Mouse (Mus musculus): ENCODE measurements around the gene Arhgef1. TPM values are rescaled to one million over a fixed set of nuclear protein-coding genes. Genes with fewer than 3 reads are reported as not detected.

The Arhgef1 gene
- polyA plus RNA-seq, 1 experiment from 2014 or later, result 131 TPM

- H3K27ac ChIP-seq, result no peak overlapping the region
- H3K9ac ChIP-seq, result no peak overlapping the region
- H3K27me3 ChIP-seq, result no peaks in the 10 kb centered on the region
- H3K36me3 ChIP-seq, result peaks cover 64% of the 10 kb centered on the region
- ATAC-seq (ENCODE audit: low FRiP score, low read depth), result no peak
- no peak overlapping the region for H3K4me3 ChIP-seq
- no peak overlapping the region for H3K4me2 ChIP-seq (replicated peaks)
- H3K4me1 ChIP-seq, result peaks cover 11% of the 10 kb centered on the region
- H3K9me3 ChIP-seq, result no peaks in the 10 kb centered on the region
- 93% methylated on average over 14 of the region's 14 CpGs for WGBS
These were observed 9.8 kb downstream of the Arhgef1 start for GRCm38 (mm10) chr7:24912480-24912879.

- H3K4me3 ChIP-seq, result no peak overlapping the region
- no peak for ATAC-seq (ENCODE audit: low FRiP score, low read depth)
- H3K36me3 ChIP-seq, result peaks cover 72% of the 10 kb centered on the region
These were observed 16.1 kb downstream of the Arhgef1 start for GRCm38 (mm10) chr7:24918763-24919323.

GRCm38 (mm10) chr7:24919728-24920127 is 17.0 kb downstream of the Arhgef1 start:
- ATAC-seq (ENCODE audit: low FRiP score, low read depth), result no peak
- 90% methylated on average over 9 of the region's 9 CpGs for WGBS

More at GRCm38 (mm10) chr7:24918763-24919323, 16.1 kb downstream of the Arhgef1 start:
- Histone ChIP-seq H3K9ac (no peak overlapping the region), H3K4me1 (no peaks in the 10 kb centered on the region), H3K4me2 (replicated peaks) (no peak overlapping the region), H3K27ac (no peak overlapping the region), H3K27me3 (no peaks in the 10 kb centered on the region), H3K9me3 (no peaks in the 10 kb centered on the region)
- WGBS, result 92% methylated on average over 20 of the region's 20 CpGs

DNA sequence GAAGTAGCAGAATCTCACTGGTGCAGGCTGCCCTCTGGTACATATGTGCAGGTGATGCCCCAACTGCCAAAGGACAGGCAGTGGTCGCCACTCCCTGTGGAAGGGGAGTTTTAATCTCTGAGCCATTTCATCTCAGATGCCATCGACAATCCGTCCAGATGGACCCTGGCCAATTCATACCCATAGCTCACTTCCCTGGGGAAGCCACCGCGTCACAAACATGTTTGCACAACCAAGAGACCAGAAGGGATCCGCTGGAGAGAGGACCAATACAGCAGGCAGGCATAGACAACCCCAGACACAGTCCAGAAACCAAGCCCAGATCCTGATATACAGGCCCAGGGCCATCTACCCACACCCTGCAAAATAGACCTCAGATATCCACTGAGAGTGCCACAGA is 27.8 kb downstream of the Arhgef1 start:
- 59% methylated on average over 6 of the region's 6 CpGs for WGBS
- H3K27me3 ChIP-seq, result peaks cover 82% of the 10 kb centered on the region
- ATAC-seq (ENCODE audit: low FRiP score, low read depth), result no peak
- H3K9ac ChIP-seq, result no peak overlapping the region
- H3K4me3 ChIP-seq, result no peak overlapping the region
- H3K9me3 ChIP-seq, result no peaks in the 10 kb centered on the region
- no peak overlapping the region for H3K4me2 ChIP-seq (replicated peaks)
- H3K36me3 ChIP-seq, result peaks cover 23% of the 10 kb centered on the region
- peaks cover 12% of the 10 kb centered on the region for H3K4me1 ChIP-seq
- no peak overlapping the region for H3K27ac ChIP-seq

More at GRCm38 (mm10) chr7:24919728-24920127, 17.0 kb downstream of the Arhgef1 start:
- no peak overlapping the region for H3K4me2 ChIP-seq (replicated peaks)
- H3K9me3 ChIP-seq, result no peaks in the 10 kb centered on the region
- no peak overlapping the region for H3K4me3 ChIP-seq
- H3K27me3 ChIP-seq, result no peaks in the 10 kb centered on the region
- no peak overlapping the region for H3K27ac ChIP-seq
- H3K36me3 ChIP-seq, result peaks cover 81% of the 10 kb centered on the region
- no peak overlapping the region for H3K9ac ChIP-seq
- H3K4me1 ChIP-seq, result no peaks in the 10 kb centered on the region

DNA sequence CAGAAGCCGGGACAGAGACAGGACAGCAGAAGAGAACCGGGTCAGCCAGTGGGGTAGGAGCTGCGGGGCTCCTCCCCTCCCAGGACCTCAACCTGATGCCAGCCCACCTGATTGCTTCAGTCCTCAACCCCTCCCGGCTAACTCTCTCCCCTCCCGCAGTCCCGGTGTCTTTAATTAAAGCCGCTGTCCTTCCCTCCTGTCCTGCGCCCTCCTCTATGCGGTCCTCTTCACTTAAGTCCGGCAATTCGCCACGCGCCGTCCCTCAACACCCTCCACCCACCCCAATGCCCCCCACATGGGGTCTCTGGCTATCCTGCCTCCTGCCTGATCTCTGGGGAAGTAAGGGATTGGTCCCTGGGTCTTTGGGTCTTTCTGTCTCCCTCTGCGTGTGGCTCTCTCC is 28.9 kb downstream of the Arhgef1 start:
- H3K9me3 ChIP-seq, result no peaks in the 10 kb centered on the region
- H3K36me3 ChIP-seq, result peaks cover 11% of the 10 kb centered on the region
- H3K9ac ChIP-seq, result no peak overlapping the region
- H3K4me3 ChIP-seq, result no peak overlapping the region
- WGBS, result 0% methylated on average over 15 of the region's 15 CpGs
- no peak overlapping the region for H3K27ac ChIP-seq
- H3K27me3 ChIP-seq, result peaks cover 94% of the 10 kb centered on the region
- H3K4me2 ChIP-seq (replicated peaks), result no peak overlapping the region
- no peak for ATAC-seq (ENCODE audit: low FRiP score, low read depth)
- H3K4me1 ChIP-seq, result peaks cover 12% of the 10 kb centered on the region

DNA sequence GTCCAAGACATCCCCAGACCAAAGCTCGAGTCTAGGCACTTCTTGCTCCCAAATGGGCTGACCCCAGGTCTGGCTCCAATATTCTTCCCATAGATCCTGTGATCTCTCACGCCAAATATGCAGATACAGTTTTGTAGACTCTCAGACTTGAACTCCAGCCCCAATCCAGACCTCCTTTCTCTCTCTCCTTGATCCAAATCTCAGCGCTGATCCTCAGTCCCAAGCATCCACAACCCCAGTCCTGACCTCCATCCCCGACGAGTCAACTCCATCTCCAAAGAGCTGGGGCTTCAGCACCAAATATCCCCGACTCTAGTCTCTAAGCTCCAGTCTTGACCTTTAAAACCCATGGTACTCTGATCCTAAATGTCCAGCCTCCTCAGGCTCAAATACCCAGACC is 40.9 kb downstream of the Arhgef1 start:
- 2% methylated on average over 6 of the region's 6 CpGs for WGBS
- no peak for ATAC-seq (ENCODE audit: low FRiP score, low read depth)
- H3K9me3 ChIP-seq, result no peaks in the 10 kb centered on the region
- H3K27ac ChIP-seq, result no peak overlapping the region
- peak overlapping the region; percentile 75 for H3K4me2 ChIP-seq (replicated peaks)
- H3K36me3 ChIP-seq, result no peaks in the 10 kb centered on the region
- peaks cover 100% of the 10 kb centered on the region for H3K27me3 ChIP-seq
- H3K9ac ChIP-seq, result no peak overlapping the region
- H3K4me1 ChIP-seq, result 0 out of 2 replicates have a peak, but pooled peaks cover 9% of the 10 kb centered on the region
- H3K4me3 ChIP-seq, result peak overlapping the region; percentile 44

DNA sequence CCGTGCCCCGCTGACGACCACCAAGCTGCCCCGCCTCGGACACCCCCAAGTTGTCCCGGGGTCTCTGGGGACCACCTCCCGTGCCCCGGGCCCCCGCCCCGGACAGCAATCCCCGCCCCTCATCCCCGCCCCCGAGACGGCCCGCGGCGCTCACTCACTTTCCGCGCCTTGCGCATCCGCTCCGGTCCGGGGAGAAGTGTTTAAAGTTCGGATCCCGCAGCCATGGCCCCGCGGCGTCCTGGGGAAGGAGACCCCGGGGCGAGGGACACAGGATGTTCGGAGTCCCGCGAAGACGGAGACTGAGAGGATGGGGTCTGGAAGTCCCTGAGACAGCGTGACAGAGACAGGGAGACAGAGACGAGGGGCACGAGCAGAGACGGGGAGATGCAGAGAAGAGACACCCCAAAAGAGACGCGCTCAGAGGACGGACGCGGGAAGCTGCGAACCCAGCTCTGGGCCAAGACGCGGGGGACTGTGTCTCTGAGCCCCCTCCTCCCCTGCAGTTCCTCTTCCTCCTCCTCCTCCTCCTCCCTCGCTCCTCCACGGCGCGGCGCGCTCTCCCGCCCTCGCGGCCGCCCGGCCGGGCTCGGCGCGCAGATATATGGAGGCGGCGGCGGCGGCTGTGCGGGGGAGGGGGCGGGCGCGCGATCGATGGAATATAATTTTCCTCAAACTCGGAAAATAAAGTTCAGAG is 41.7 kb downstream of the Arhgef1 start, which contains the start of gene Gm4881:
TSS of gene Gm4881 (minus strand) at position 238 of the 694 bp plus-strand sequence.
- Histone ChIP-seq H3K27me3 (peaks cover 100% of the 10 kb centered on the region), H3K4me3 (peak within 1 kb of the TSS; percentile 44), H3K9ac (peak within 1 kb of the TSS; percentile 57), H3K27ac (no peak within 1 kb of the TSS), H3K4me1 (0 out of 2 replicates have a peak, but pooled peaks cover 9% of the 10 kb centered on the region), H3K9me3 (no peaks in the 10 kb centered on the region), H3K36me3 (no peaks in the 10 kb centered on the region), H3K4me2 (replicated peaks) (peak within 1 kb of the TSS; percentile 75)
- WGBS, result 1% methylated on average over 70 of the region's 72 CpGs
- no peak for ATAC-seq (ENCODE audit: low FRiP score, low read depth)

- under 1% methylated on average over 7 of the region's 7 CpGs for WGBS
These were observed 44.8 kb downstream of the Arhgef1 start for GRCm38 (mm10) chr7:24947316-24948048.

GRCm38 (mm10) chr7:24948774-24949173 is 46.1 kb downstream of the Arhgef1 start:
- peaks cover 100% of the 10 kb centered on the region for H3K27me3 ChIP-seq
- no peak overlapping the region for H3K9ac ChIP-seq
- H3K4me3 ChIP-seq, result no peak overlapping the region
- no peak for ATAC-seq (ENCODE audit: low FRiP score, low read depth)
- H3K27ac ChIP-seq, result no peak overlapping the region
- H3K36me3 ChIP-seq, result no peaks in the 10 kb centered on the region
- H3K9me3 ChIP-seq, result no peaks in the 10 kb centered on the region
- WGBS, result 2% methylated on average over 29 of the region's 29 CpGs
- H3K4me1 ChIP-seq, result 0 out of 2 replicates have a peak, but pooled peaks cover 9% of the 10 kb centered on the region
- no peak overlapping the region for H3K4me2 ChIP-seq (replicated peaks)

More at GRCm38 (mm10) chr7:24947316-24948048, 44.8 kb downstream of the Arhgef1 start:
- H3K4me3 ChIP-seq, result no peak overlapping the region
- no peak overlapping the region for H3K27ac ChIP-seq
- no peaks in the 10 kb centered on the region for H3K9me3 ChIP-seq
- no peak overlapping the region for H3K4me2 ChIP-seq (replicated peaks)
- no peaks in the 10 kb centered on the region for H3K36me3 ChIP-seq
- no peak for ATAC-seq (ENCODE audit: low FRiP score, low read depth)
- H3K9ac ChIP-seq, result no peak overlapping the region
- H3K4me1 ChIP-seq, result 0 out of 2 replicates have a peak, but pooled peaks cover 9% of the 10 kb centered on the region
- H3K27me3 ChIP-seq, result peaks cover 100% of the 10 kb centered on the region

DNA sequence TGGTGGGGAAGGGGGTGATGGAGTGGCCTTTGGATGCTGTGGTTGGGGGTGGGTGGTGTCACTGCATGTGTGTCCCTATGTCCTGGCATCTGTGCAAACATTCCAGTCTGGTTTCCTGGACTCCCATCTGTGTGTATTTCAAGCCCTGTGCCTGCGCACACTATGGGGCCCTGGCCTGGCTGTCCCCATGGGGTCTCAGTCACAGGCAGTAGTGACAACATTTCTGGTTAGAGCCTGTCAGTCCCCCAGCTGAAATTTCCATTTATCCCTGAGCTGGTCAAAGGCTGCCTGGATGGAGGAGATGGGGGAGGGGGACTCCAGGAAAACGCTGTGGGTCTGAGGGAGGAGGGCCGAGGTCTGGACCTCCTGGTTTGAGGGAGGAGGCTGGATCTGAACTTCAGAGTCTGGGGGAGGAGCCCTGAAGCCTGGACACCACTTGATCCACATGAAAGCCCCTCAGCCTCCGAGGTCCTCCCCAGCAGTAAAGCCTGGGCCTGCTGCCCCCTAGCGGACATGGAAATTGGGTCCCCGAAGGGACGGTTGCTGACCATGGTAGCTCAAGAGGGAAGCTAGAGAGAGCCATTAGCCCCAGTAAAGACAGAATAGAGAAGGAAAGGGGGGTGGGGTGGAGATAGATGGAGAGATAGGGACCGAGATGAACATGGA is 47.4 kb downstream of the Arhgef1 start:
- no peaks in the 10 kb centered on the region for H3K36me3 ChIP-seq
- 1% methylated on average over 8 of the region's 8 CpGs for WGBS
- peaks cover 9% of the 10 kb centered on the region for H3K4me1 ChIP-seq
- H3K4me2 ChIP-seq (replicated peaks), result no peak overlapping the region
- H3K4me3 ChIP-seq, result no peak overlapping the region
- H3K27ac ChIP-seq, result no peak overlapping the region
- H3K27me3 ChIP-seq, result peaks cover 100% of the 10 kb centered on the region
- 0 out of 2 replicates have a peak, but pooled peaks have one; percentile 17 for ATAC-seq (ENCODE audit: low FRiP score, low read depth)
- no peaks in the 10 kb centered on the region for H3K9me3 ChIP-seq
- no peak overlapping the region for H3K9ac ChIP-seq

DNA sequence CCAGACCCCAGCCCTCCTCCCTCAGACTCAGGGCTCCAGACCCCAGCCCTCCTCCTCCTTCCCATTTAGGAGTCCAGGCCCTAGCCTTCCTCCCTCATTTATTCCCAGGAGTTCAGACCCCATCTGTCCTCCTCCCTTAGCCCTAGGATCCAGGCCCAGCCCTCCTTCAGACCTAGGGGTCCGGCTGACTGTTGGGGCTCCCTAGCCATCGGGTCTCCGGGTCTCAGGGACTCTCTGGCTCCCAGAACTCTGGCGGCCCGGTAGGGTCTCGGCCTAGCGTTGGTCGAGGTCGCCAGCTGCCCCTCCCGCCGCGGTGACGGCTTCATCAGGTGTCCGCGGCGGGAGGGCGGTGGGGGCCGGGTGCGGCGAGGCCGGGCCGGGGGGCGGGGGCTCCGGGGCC is 51.3 kb downstream of the Arhgef1 start:
- Histone ChIP-seq H3K4me2 (replicated peaks) (peak overlapping the region; percentile 68), H3K4me1 (peaks cover 12% of the 10 kb centered on the region), H3K36me3 (no peaks in the 10 kb centered on the region), H3K27me3 (peaks cover 88% of the 10 kb centered on the region), H3K4me3 (peak overlapping the region; percentile 46), H3K27ac (no peak overlapping the region; the same call in 1 of the 2 replicates), H3K9me3 (0 out of 2 replicates have a peak, but pooled peaks cover 3% of the 10 kb centered on the region), H3K9ac (peak overlapping the region; percentile 55)
- under 1% methylated on average over 24 of the region's 24 CpGs for WGBS
- no peak for ATAC-seq (ENCODE audit: low FRiP score, low read depth)

All from limb, embryonic 13.5 days (tissue).